Mouse (Mus musculus): ENCODE measurements around the gene Dbil5.

GRCm38 (mm10) chr11:76253145-76253917 lies 35.9 kb downstream of the Dbil5 start:
- TF ChIP-seq CTCF (IDR thresholded peaks at IDR 0.05; ENCODE audit: low read depth) (peak; percentile 88), EP300 (IDR thresholded peaks at IDR 0.05; ENCODE audit: low read depth) (no peak)
